Mouse (Mus musculus): Measurements from ENCODE around the gene St6galnac4.

GRCm38 (mm10) chr2:32617109-32617508 lies 30.2 kb downstream of the St6galnac4 start:
- no peak for TF ChIP-seq POLR2AphosphoS5 (IDR thresholded peaks at IDR 0.05; ENCODE audit: insufficient replicate concordance, low read depth, low read length)
- TF ChIP-seq CTCF (IDR thresholded peaks at IDR 0.05; ENCODE audit: low read depth, low read length) = no peak
- TF ChIP-seq GATA1 (IDR thresholded peaks at IDR 0.05; ENCODE audit: borderline replicate concordance, low read length) = no peak
- TF ChIP-seq TAL1 (conservative IDR thresholded peaks at IDR 0.05; ENCODE audit: low read depth, low read length) = no peak
